Mouse (Mus musculus): ENCODE data around the gene Stam2. TPM values are rescaled to one million over a fixed set of nuclear protein-coding genes. Genes with fewer than 3 reads are reported as not detected.

Stam2 gene
- polyA plus RNA-seq, 1 experiment from 2014 or later: 36.2 TPM

GRCm38 (mm10) chr2:52676023-52676912, 65.8 kb downstream of the Stam2 start, which contains the start of gene Cacnb4:
TSS of gene Cacnb4 (minus strand) at chr2:52676831.
- peak within 1 kb of the TSS; percentile 80 for H3K27ac ChIP-seq (ENCODE audit: low read depth, low read length)
- peak within 1 kb of the TSS; percentile 70 for H3K4me3 ChIP-seq (ENCODE audit: low read length)
- peak within 1 kb of the TSS; percentile 84 for H3K4me2 ChIP-seq (replicated peaks; ENCODE audit: low read depth, low read length)
- H3K4me1 ChIP-seq (ENCODE audit: control insufficient read depth, insufficient read depth, low read length): peaks cover 7% of the 10 kb centered on the region; the same call in 1 of the 2 replicates
- peaks cover 12% of the 10 kb centered on the region for H3K27me3 ChIP-seq (ENCODE audit: control insufficient read depth, insufficient read depth, low read length)
- H3K9me3 ChIP-seq (ENCODE audit: control insufficient read depth, low read length): no peaks in the 10 kb centered on the region
- H3K36me3 ChIP-seq (ENCODE audit: control insufficient read depth, insufficient read depth, low read length): no peaks in the 10 kb centered on the region
- WGBS: under 1% methylated on average over 46 of the region's 77 CpGs
- ATAC-seq (ENCODE audit: low FRiP score, low TSS enrichment): peak; percentile 92
- H3K9ac ChIP-seq (ENCODE audit: low read depth, low read length): peak within 1 kb of the TSS; percentile 70

- H3K27me3 ChIP-seq (ENCODE audit: control insufficient read depth, insufficient read depth, low read length): peaks cover 12% of the 10 kb centered on the region
- peaks cover 7% of the 10 kb centered on the region; the same call in 1 of the 2 replicates for H3K4me1 ChIP-seq (ENCODE audit: control insufficient read depth, insufficient read depth, low read length)
- peak overlapping the region; percentile 84 for H3K4me2 ChIP-seq (replicated peaks; ENCODE audit: low read depth, low read length)
- no peaks in the 10 kb centered on the region for H3K9me3 ChIP-seq (ENCODE audit: control insufficient read depth, low read length)
- H3K36me3 ChIP-seq (ENCODE audit: control insufficient read depth, insufficient read depth, low read length): no peaks in the 10 kb centered on the region
- H3K27ac ChIP-seq (ENCODE audit: low read depth, low read length): peak overlapping the region; percentile 80; the same call in 1 of the 2 replicates
- peak overlapping the region; percentile 70 for H3K4me3 ChIP-seq (ENCODE audit: low read length)
- under 1% methylated on average over 36 of the region's 42 CpGs for WGBS
- H3K9ac ChIP-seq (ENCODE audit: low read depth, low read length): peak overlapping the region; percentile 70
- ATAC-seq (ENCODE audit: low FRiP score, low TSS enrichment): peak; percentile 37
Observed at GRCm38 (mm10) chr2:52675278-52675987, 66.6 kb downstream of the Stam2 start.

- H3K9ac ChIP-seq (ENCODE audit: low read depth, low read length): no peak overlapping the region
- no peak for ATAC-seq (ENCODE audit: low FRiP score, low TSS enrichment)
- no peak overlapping the region for H3K27ac ChIP-seq (ENCODE audit: low read depth, low read length)
- H3K4me1 ChIP-seq (ENCODE audit: control insufficient read depth, insufficient read depth, low read length): peaks cover 7% of the 10 kb centered on the region; the same call in 1 of the 2 replicates
- H3K36me3 ChIP-seq (ENCODE audit: control insufficient read depth, insufficient read depth, low read length): no peaks in the 10 kb centered on the region
- under 1% methylated on average over 19 of the region's 19 CpGs for WGBS
- H3K4me2 ChIP-seq (replicated peaks; ENCODE audit: low read depth, low read length): peak overlapping the region; percentile 84
- H3K27me3 ChIP-seq (ENCODE audit: control insufficient read depth, insufficient read depth, low read length): peaks cover 12% of the 10 kb centered on the region
- H3K9me3 ChIP-seq (ENCODE audit: control insufficient read depth, low read length): no peaks in the 10 kb centered on the region
- H3K4me3 ChIP-seq (ENCODE audit: low read length): peak overlapping the region; percentile 70
Observed at GRCm38 (mm10) chr2:52674886-52675277, 67.2 kb downstream of the Stam2 start.

- H3K36me3 ChIP-seq (ENCODE audit: control insufficient read depth, insufficient read depth, low read length): no peaks in the 10 kb centered on the region
- ATAC-seq (ENCODE audit: low FRiP score, low TSS enrichment): no peak
- no peak overlapping the region for H3K4me3 ChIP-seq (ENCODE audit: low read length)
- no peak overlapping the region for H3K4me2 ChIP-seq (replicated peaks; ENCODE audit: low read depth, low read length)
- peaks cover 12% of the 10 kb centered on the region for H3K27me3 ChIP-seq (ENCODE audit: control insufficient read depth, insufficient read depth, low read length)
- H3K4me1 ChIP-seq (ENCODE audit: control insufficient read depth, insufficient read depth, low read length): peaks cover 7% of the 10 kb centered on the region; the same call in 1 of the 2 replicates
- no peaks in the 10 kb centered on the region for H3K9me3 ChIP-seq (ENCODE audit: control insufficient read depth, low read length)
- WGBS: 39% methylated on average over 1 of the region's 1 CpGs
- no peak overlapping the region for H3K9ac ChIP-seq (ENCODE audit: low read depth, low read length)
- H3K27ac ChIP-seq (ENCODE audit: low read depth, low read length): no peak overlapping the region
Observed at GRCm38 (mm10) chr2:52673172-52673571, 68.9 kb downstream of the Stam2 start.

- no peaks in the 10 kb centered on the region for H3K9me3 ChIP-seq (ENCODE audit: control insufficient read depth, low read length)
Observed at GRCm38 (mm10) chr2:52670733-52671132, 71.3 kb downstream of the Stam2 start.

GRCm38 (mm10) chr2:52668480-52668879, 73.6 kb downstream of the Stam2 start:
- ATAC-seq (ENCODE audit: low FRiP score, low TSS enrichment): no peak
- H3K4me1 ChIP-seq (ENCODE audit: control insufficient read depth, insufficient read depth, low read length): no peaks in the 10 kb centered on the region
- no peak overlapping the region for H3K27ac ChIP-seq (ENCODE audit: low read depth, low read length)
- no peak overlapping the region for H3K4me3 ChIP-seq (ENCODE audit: low read length)
- 0 out of 2 replicates have a peak, but pooled peaks cover 2% of the 10 kb centered on the region for H3K27me3 ChIP-seq (ENCODE audit: control insufficient read depth, insufficient read depth, low read length)
- no peaks in the 10 kb centered on the region for H3K36me3 ChIP-seq (ENCODE audit: control insufficient read depth, insufficient read depth, low read length)
- no peaks in the 10 kb centered on the region for H3K9me3 ChIP-seq (ENCODE audit: control insufficient read depth, low read length)
- H3K4me2 ChIP-seq (replicated peaks; ENCODE audit: low read depth, low read length): no peak overlapping the region
- 93% methylated on average over 6 of the region's 6 CpGs for WGBS
- no peak overlapping the region for H3K9ac ChIP-seq (ENCODE audit: low read depth, low read length)

More at GRCm38 (mm10) chr2:52670733-52671132, 71.3 kb downstream of the Stam2 start:
- ATAC-seq (ENCODE audit: low FRiP score, low TSS enrichment): no peak
- Histone ChIP-seq H3K4me1 (ENCODE audit: control insufficient read depth, insufficient read depth, low read length) (no peaks in the 10 kb centered on the region), H3K4me2 (replicated peaks; ENCODE audit: low read depth, low read length) (no peak overlapping the region), H3K36me3 (ENCODE audit: control insufficient read depth, insufficient read depth, low read length) (no peaks in the 10 kb centered on the region), H3K27me3 (ENCODE audit: control insufficient read depth, insufficient read depth, low read length) (peaks cover 8% of the 10 kb centered on the region), H3K4me3 (ENCODE audit: low read length) (no peak overlapping the region), H3K27ac (ENCODE audit: low read depth, low read length) (no peak overlapping the region), H3K9ac (ENCODE audit: low read depth, low read length) (no peak overlapping the region)
- WGBS: 88% methylated on average over 5 of the region's 5 CpGs

GRCm38 (mm10) chr2:52656722-52657121, 85.4 kb downstream of the Stam2 start:
- Histone ChIP-seq H3K4me1 (ENCODE audit: control insufficient read depth, insufficient read depth, low read length) (no peaks in the 10 kb centered on the region), H3K4me3 (ENCODE audit: low read length) (no peak overlapping the region)

GRCm38 (mm10) chr2:52654541-52654940, 87.5 kb downstream of the Stam2 start:
- no peaks in the 10 kb centered on the region for H3K4me1 ChIP-seq (ENCODE audit: control insufficient read depth, insufficient read depth, low read length)

More at GRCm38 (mm10) chr2:52656722-52657121, 85.4 kb downstream of the Stam2 start:
- Histone ChIP-seq H3K27me3 (ENCODE audit: control insufficient read depth, insufficient read depth, low read length) (no peaks in the 10 kb centered on the region), H3K4me2 (replicated peaks; ENCODE audit: low read depth, low read length) (no peak overlapping the region), H3K9ac (ENCODE audit: low read depth, low read length) (no peak overlapping the region), H3K9me3 (ENCODE audit: control insufficient read depth, low read length) (no peaks in the 10 kb centered on the region), H3K27ac (ENCODE audit: low read depth, low read length) (no peak overlapping the region), H3K36me3 (ENCODE audit: control insufficient read depth, insufficient read depth, low read length) (no peaks in the 10 kb centered on the region)
- no peak for ATAC-seq (ENCODE audit: low FRiP score, low TSS enrichment)
- 89% methylated on average over 5 of the region's 5 CpGs for WGBS

More at GRCm38 (mm10) chr2:52654541-52654940, 87.5 kb downstream of the Stam2 start:
- no peak overlapping the region for H3K27ac ChIP-seq (ENCODE audit: low read depth, low read length)
- H3K27me3 ChIP-seq (ENCODE audit: control insufficient read depth, insufficient read depth, low read length): no peaks in the 10 kb centered on the region
- no peak for ATAC-seq (ENCODE audit: low FRiP score, low TSS enrichment)
- no peak overlapping the region for H3K4me2 ChIP-seq (replicated peaks; ENCODE audit: low read depth, low read length)
- no peaks in the 10 kb centered on the region for H3K9me3 ChIP-seq (ENCODE audit: control insufficient read depth, low read length)
- H3K36me3 ChIP-seq (ENCODE audit: control insufficient read depth, insufficient read depth, low read length): no peaks in the 10 kb centered on the region
- WGBS: 66% methylated on average over 4 of the region's 4 CpGs
- H3K9ac ChIP-seq (ENCODE audit: low read depth, low read length): no peak overlapping the region
- H3K4me3 ChIP-seq (ENCODE audit: low read length): no peak overlapping the region
